Mouse (Mus musculus) left cerebral cortex, adult 11 months (tissue): ENCODE results near the gene Rptor.
A peak's percentile ranks its signal among the peaks of the same experiment; 100 is the strongest.

Source experiments
- DNase-seq: peaks from one replicate; pipeline ENCODE4 v3.0.0; 2022; ENCODE audit warnings: low spot score

The Rptor gene

DNA sequence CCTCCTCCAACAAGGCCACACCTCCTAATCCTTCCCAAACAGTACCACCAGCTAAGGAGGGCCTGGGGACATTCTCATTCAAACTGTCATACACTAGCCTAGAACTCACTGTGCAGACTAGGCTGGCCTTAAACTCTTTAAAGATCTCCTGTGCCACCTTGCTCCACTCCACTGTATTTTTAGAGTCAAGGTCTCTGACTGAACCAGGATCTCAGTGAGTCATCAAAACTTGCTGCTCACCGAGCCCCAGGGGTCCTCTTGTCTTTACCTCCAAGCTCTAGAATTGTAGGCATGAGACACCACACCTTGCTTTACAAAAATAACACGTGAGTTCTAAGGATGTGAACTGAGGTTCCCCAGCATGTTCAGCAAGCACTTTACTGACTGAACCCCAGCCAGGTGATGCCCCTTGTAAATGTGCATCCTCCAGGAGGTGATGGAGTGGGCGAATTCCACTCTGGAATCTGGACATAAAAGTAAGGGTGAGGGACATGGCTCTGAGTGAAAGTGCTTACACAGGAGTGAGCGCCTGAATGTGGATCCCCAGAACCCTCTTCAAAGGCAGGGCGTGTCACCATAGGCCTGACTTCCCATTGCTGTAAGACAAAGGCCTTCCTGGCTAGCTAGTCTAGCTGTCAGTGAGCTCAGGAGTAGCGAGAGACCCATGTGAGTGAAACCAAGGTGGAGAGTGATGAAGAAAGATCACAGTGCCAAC lies 89.6 kb downstream of the Rptor start:
- no peak for DNase-seq

DNA sequence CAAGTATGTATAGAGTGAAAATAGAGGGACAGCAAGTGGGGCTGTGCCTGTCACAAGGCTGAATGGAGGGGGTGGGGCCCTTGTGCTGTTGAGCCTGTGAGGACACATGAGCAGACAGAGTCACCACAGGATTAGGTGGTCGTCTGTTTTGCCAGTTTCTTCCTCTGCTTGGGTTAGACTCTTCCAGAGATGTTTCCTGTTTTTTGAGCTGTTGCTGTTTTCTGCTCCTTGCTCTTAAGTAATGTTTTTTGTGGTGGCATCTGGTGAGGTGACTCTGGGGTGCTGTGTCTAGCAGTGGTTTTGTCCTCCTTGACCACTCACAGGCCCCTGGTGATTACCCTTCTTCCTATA lies 90.2 kb downstream of the Rptor start:
- no peak for DNase-seq

DNA sequence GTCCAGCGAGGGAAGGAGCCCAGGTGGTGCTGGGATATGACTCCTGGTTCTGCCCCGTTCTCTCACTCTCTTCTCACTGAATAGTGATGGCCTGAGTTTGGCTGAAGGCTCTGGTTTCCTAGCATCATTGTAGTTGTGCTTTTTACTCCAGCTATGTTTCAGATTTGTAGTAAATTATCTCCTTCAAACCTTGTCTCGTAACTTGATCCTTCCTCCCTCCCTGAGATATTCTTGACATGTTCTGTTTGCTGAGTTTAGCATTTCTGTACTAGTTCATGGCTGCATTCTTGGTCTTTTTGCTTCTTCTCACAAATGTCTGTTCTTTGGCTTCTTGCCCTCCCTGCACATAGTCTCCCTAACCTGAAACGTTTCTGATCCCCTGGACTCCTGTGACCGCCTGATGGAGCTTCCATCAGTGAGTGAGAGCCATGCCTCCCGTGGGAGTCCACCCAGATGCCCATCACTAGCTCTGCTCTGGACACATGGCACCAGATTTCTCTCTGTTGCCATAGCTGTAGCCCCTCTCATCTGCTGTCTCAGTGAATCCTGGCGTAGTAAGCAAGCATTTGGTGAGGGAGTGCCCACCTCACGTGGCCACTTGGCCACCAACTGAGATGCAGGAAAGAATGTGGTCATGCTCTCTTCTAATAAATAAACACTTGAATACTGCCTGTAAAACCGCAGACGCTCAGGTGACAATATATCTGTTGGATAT lies 91.6 kb downstream of the Rptor start:
- DNase-seq = no peak

DNA sequence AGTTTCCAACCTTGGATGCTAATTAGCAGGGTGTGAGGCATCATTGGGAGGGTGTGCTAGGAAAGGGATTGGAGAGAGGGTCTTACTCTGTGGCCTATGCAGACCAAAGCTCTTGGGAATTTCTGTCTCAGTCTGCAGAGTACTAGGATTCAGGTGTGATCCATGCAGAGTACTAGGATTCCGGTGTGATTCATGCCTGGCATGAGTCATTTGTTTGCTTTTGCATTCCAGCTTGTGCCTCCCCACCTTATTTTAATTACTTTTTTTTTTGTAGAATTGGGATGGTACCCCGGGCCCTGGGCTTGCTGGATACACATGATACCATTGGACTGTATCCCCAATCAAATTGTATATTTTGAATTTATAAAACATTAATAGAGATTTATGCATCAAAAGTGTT lies 93.7 kb downstream of the Rptor start:
- no peak for DNase-seq

DNA sequence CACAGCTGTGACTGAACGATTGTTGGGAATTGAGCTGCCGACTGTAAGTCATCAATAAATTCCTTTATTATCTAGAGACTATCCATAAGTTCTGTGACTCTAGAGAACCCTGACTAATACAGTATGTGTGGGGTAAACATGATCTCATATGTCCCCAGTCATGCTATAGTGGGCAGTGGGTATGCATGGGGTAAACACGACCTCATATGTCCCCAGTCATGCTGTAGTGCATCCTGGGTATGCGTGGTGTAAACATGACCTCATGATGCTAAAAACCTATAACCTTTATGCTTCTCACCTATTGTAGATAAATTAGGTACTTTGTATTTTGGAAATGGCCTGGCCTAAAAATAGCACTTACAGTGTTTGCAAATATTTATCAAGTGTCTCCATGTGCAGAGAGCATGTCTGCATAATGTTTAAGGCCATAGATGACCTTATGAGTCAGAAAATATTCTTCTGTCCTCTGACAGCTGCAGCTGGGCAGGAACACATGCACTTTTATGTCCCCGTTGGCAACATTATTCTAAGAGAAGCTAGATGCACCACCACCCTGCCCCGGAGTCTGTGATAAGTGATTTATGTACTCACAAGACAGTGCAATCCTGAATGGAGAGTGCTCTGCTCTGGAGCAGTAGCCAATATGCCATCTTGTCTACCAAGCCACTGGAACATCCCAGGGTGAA lies 102.8 kb downstream of the Rptor start:
- DNase-seq = no peak

DNA sequence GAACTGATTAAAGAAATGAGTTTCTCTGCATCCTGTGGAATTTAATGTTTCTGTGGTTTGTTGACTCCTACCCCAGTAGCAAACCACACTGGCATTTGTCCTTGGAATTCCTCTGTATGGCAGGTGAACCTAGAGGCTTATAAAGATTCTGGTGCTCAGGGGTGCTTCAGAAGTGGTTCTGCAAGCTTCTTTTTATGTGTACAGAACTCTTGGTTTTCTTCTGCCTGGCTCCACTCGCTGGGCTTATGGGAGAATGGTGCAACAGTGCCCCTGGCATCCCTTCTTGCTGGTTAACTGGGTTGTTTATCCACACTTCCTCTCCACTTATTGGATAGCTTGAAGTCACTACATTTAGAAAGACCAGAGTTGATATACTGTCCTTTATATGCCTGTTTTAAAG lies 104.6 kb downstream of the Rptor start:
- DNase-seq = no peak

DNA sequence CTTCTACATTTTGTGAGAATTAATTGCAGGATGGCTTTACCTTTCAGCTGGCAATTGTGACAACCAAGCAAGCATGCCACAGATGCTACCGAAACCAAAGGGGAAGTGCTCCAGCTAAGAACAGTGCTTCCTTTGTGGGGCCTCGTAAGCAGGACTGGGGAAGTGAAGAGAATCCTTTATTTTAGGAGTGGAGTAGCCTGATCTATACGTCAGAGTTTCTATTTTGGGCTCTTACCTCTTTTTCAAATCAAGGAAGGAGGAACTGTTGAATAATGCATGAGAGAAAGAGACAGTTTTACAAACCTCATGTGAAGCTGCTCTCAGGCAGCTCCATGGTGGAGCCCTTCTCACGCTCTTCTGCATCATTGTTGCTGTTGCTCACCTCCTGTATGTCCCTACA lies 106.5 kb downstream of the Rptor start:
- DNase-seq = peak; percentile 28

DNA sequence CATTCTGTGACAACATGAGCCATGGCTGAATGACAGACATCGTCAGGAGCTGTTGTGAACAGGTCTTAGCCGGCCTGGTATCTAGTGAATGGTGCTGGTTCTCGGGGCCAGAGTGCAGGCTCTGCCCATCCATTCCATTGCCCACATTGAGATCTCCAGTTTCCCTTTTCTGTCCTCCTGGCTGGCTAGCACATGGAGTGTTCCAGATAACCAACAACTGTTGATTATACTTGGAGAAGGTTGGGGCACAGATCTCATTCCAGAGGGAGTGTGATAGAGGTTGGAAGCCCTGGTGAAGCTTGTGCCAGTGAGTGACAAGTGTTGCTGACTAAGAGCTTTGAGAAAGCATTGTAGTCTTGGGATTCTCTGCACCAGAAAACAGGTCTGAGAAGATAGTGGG lies 107.6 kb downstream of the Rptor start:
- no peak for DNase-seq

DNA sequence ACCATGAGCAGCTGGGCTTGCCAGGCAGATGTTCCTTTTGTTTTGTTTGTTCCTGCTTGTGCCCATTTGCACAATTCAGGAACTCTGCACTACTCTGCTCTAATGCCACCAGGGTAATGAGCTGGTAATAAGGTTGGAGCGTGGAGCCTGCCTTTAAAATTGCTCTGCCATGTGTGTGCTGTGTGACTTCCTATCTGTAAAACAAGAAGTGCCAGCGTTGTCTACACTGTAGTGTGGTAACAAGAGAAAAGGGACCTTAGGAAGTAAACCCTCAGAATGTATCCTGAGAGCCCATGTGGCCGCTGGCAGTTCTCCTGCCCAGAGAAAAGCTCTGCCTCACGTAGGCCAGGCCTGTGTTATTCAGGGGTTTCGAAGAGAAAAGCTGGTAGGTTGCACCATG lies 108.1 kb downstream of the Rptor start:
- DNase-seq = no peak

DNA sequence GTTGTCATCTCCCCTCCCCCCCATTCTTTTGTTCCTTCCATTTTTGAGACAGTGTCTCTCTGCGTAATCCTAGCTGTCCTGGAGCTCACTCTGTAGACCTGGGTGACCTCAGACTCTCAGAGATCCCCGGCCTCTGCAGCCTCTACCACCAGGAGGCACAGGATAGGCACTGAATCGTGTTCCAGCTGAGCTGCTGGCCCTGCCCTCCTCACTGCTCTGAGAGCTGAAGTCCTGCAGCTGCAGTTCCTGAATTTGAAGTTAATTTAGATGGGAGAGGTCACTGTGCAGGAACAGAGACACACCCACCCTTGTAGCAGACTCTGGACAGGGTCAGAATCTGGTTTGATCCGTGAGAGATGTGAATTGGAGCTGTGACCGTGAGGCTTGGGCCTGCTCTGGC lies 112.7 kb downstream of the Rptor start:
- no peak for DNase-seq

DNA sequence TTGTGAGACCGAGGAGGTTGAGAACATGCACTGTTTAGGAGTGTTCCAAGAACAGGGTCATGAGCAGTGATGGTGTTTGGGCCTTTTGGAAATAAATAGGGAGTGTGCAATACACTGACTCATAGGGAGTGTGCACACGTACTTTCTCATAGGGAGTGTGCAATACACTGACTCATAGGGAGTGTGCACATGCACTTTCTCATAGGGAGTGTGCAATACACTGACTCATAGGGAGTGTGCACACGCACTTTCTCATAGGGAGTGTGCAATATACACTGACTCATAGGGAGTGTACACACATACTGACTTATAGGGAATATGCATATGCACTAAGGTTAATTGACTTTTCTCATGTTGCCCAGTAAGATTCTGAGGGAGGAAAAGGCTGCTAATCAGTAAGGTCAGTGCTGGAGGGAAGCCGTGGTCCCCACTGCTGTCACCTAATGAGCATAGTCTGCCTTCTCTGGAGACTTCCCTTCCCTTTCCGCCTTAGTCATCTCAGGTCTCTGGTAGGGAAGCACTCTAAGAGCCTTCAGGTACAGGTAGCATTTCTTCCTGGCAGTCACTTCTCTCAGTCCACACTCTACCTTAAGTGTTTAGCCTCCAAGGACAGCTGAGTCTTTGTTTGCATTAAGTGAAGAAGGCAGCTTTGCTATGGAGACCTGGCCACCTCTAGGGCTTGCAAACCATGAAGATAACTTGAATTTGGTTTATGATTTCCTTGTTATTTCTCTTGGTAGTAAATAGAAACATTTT lies 113.3 kb downstream of the Rptor start:
- no peak for DNase-seq

DNA sequence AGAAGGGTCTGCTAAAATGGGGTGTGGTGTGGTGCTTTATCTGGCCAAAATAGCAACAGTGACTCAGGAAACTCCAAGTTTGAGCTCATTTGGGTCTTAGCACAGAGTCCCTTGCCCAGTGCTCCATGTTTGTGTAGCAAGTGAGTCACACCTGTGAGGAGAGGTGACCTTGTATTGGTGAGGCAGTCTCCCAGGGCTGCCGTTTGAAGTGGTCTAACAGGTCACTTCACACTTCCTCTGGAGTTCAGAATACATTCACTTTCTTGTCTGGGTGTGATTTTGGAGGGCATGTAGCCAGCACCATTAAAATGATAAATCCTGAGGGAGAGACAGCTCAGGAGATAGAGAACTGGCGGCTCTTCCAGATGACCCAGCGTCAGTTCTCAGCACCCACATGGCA lies 115.4 kb downstream of the Rptor start:
- no peak for DNase-seq

DNA sequence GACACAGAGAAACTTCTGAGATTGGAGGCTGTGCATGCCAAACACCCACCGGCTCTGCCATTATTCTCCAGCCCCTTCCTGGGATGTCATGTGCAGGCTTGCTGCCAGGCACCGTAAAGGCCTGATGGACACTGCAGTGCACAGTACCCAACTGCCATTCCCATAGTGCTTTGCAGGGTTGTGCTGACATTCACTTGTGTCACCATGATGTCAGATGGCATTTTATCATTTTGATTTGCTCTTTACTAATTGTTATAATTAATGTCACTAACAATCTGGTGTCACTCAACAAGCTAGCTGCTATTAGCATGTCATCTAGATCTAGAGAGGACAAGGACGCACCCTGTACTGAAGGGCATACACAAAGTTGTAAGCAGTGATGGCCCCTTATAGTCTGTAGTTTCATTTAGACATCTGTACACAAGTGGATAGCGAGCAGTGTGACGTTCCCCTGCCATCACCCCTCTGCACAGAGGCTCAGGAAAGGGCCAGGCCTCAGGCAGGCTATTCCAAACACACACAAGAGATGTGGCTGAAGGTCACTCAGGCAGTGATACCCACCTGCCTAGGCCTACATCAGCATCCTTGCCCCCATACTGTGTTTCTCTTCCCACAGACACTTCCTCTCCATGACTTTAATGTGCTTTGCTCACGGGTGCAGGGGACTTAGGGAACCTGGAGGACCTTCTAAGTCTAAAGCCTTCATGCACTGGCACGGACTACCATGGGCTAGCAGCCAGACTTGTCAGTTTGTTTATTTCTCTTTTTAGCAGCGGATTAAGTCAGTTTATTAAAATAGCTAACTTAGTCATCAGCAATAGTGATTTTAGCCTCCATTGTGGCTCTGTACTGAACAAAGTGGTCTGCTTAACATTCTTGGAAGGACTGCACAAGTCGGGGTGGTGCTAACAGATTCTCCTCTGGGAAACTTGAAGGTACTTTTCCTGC lies 117.7 kb downstream of the Rptor start:
- no peak for DNase-seq

DNA sequence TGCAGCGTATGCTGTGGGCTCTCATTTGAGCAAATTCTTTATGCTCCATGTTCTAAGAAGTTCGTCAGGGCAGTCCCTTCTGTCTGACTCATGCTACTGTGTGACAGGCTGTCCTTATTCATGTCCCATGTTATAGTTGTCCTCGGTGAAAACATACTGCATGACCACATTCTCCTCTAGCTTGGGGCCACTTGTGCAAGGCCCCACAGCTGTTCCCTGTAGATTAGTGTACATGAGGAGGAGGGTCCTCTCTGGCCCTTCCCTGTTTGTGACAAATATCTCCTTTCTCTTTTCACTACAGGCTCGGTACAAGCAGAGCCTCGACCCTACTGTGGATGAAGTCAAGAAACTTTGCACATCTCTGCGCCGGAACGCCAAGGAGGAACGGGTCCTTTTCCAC lies 122.0 kb downstream of the Rptor start:
- no peak for DNase-seq

DNA sequence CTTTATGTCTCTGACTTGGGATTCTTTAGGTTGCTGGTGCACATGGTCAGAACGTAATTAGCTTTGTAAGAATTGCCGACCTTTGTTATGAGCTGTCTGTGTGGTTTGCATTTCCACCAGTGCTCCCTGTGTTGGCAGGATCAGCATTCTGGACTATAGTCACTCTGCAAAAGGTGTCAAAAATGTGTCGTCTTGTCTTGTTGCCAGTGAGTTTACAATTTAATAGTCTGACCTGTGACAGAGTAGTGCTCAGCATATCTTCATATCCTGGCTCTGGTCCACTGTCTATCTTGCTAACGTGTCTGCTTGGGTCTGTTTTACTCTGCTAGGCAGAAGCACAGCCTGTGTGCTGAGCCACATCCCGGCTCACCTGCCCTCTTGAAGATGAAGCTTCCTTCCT lies 128.7 kb downstream of the Rptor start:
- DNase-seq = no peak

DNA sequence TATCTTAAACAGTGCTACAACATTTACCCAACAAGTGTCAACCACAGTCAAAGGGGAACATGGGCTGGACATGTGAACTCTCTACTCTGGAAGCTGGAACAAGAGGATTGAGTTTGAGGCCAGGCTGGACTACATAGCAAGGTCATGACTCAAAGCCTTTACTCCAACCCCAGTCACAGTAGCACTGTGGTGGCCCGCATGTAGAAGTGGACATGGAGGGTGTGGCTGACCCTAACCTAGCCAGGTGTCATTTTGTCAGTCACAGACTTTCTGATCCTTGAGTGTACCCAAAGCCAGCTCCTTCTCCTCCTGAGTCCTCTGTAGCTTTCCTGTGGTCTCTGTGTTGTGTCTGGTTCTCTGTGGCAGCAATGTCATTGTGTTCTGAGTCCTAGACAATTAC lies 129.7 kb downstream of the Rptor start:
- no peak for DNase-seq

DNA sequence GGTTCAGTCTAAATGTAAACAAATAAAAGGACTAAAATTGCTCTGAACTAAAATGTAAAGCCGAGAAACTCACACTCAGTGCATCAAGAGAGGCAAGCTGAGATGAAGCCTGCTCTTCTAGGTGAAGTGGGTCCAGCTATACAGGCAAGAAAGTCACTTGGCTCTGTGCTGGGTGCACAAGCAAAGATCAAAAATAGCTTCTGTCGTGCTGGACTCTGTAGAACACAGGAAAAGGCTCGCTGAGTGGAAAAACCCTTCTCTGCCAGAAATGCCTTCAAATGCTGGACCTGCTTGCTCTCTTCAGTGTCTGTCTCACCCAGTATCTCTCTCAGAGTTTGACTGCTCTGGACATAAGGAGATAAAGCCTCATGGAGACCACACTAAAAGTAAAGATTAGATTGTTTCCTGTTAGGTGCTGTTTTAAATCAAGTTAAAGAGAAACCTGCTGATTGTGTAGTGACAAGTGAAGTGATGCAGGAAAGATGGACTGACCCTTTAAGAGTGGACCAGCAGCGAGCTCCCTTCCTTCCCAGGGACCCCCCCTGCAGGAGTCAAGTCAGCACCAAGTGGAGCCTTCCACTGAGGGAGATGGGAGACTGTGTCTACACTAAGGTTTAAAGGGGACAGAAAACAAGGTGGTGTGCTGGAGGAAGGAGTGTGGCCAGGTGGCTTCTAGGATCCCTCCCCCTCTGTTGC lies 130.4 kb downstream of the Rptor start:
- no peak for DNase-seq

DNA sequence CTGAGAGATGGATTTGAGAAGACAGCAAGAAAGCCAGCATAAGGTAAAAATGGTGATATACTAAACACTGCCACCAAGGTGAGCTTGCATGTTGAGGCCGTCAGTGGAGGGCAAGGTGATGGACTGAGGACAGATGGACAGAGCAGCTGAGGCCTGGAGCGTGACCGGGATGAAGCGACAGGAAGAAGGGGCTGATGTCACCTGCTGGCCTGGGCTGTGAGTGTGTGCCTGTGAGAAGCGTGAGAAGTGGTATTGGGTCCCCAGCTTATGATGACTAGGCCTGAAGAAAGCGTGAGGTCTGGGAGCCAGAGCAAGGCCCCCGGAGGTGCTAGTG lies 130.9 kb downstream of the Rptor start:
- DNase-seq = no peak

DNA sequence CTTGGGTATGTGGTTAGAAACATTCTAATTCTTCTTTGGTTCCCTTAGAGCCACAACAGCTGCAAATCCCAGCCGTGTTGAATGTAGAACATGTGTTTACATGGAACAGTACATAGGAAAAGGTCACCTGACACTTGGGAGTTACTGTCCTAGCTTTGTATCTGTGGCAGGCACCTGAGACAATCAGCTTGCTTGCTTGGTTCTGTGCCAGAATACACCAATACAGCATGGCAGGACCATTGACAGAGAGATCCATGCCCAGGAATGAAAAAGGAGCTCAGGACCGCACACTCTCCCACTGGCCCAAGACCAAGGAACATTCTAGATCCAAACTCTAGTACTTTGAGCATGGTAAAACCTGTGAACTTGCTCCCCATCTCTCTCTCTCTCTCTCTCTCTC lies 132.4 kb downstream of the Rptor start:
- DNase-seq = no peak

DNA sequence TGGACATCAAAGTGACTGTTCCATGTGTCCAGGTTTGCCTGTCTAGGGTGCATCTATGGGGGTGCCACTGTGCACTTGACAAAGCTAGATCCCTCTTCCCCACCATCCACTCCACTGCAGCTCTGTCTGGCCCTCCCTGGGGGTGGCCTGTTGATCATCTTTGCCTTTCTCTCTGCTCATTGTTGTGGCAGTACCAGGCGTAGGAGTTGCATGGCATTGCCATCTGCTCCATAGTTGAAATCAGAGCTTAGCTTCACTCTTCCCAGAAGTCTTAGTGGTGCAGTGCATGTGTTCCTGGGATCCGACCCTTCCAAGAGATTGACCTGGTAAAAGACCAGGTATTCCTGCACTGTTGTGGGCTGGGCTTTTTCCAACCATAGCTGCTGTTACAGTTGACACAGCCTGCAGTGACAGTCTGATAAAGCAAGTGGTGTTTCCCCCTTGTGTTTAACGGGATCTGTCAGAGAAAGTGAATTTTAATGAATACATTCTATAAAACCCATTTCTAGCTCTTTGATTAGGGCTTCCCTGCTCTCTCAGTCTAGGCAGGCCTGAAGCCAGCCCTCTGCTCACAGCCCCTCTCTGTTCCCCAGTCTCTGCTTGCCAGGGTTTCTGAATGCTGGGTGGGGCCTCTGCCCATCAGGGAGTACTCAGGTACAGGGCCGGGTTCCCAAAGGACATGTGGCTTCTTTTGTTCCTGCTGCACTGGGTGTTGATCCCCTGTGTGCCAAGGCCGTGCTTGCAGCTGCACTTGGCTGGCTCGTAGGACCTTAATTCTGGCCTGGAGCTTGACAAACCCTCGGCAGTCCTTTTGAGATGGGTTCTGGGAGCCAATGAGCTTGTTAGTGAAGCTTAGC lies 136.5 kb downstream of the Rptor start:
- DNase-seq = no peak
